Mouse (Mus musculus): ENCODE data around the gene Tmem201.

DNA sequence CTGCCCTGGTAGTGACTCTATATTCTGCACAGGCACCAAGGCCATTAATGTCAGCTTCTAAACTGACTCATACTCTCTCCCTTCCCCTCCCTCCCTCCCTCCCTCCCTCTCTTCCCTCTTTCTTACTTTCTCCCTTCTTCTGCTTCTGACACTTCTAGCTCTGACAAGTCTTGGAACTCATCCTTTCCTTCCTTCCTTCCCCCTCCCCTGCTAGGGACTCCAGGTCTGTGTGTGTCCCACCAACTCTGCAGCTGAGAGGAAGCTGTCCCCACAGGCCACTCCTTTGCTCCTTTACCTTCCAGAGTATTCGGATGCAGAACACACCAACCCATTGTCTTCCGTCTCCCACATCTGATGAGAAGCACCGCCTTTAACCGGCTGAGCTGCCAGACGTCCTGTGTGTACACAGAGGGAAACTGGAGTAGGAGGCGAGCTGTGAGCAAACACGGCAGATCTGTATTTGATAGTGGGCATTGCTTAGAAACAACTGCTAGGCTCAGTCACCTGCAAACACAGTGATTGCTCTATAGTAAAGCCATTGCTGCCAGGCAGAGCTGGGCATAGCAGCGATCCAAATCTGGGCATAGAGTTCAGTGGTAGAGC is 38.0 kb upstream of the Tmem201 start:
- no peak for TF ChIP-seq POLR2A (IDR thresholded peaks at IDR 0.05; ENCODE audit: borderline replicate concordance, insufficient read depth, low read length)
- TF ChIP-seq CTCF (IDR thresholded peaks at IDR 0.05; ENCODE audit: borderline replicate concordance, insufficient read depth, low read depth, low read length) = no peak
